Mouse (Mus musculus) heart, embryonic 14.5 days (tissue): ENCODE results near the gene Hpcal1. TPM values are rescaled to one million over a fixed set of nuclear protein-coding genes. Genes with fewer than 3 reads are reported as not detected.
A peak's percentile ranks its signal among the peaks of the same experiment; 100 is the strongest.

Source experiments
- ATAC-seq: fragments of 200-750 bp; cut with Nextera tagmentation; 2 replicates; pipeline ENCODE4 v1.8.0; 2017; ENCODE audit warnings: low read depth, moderate TSS enrichment; ENCODE audit not compliant: insufficient number of reproducible peaks, insufficient read depth, low FRiP score
- H3K27ac ChIP-seq, 2 experiments: fragments of 200-500 bp in 1 of 2; fragments of 300-500 bp in 1 of 2; sonication (generic) in 1 of 2; replicated peaks in 1 of 2; 2 replicates each; pipeline ENCODE4 v1.5.1; 2012 to 2014; ENCODE audit warnings: low read depth in 2 of 2, low read length in 2 of 2, control low read depth in 1 of 2, mild to moderate bottlenecking in 1 of 2, mixed read lengths in 1 of 2; ENCODE audit not compliant: control insufficient read depth in 1 of 2, insufficient read depth in 1 of 2
- H3K27me3 ChIP-seq: fragments of 300-500 bp; sonication (generic); 2 replicates; pipeline ENCODE4 v1.6.1; 2014; ENCODE audit warnings: mild to moderate bottlenecking, low read length, control low read depth; ENCODE audit not compliant: control insufficient read depth, insufficient read depth
- H3K36me3 ChIP-seq: fragments of 300-500 bp; sonication (generic); 2 replicates; pipeline ENCODE4 v1.6.1; 2014; ENCODE audit warnings: mild to moderate bottlenecking, control low read depth, low read length, mixed read lengths; ENCODE audit not compliant: control insufficient read depth, insufficient read depth
- H3K4me1 ChIP-seq, 2 experiments: fragments of 200-500 bp in 1 of 2; fragments of 300-500 bp in 1 of 2; sonication (generic) in 1 of 2; 2 replicates each; pipeline ENCODE4 v1.6.1; 2012 to 2014; ENCODE audit warnings: low read length in 2 of 2, control low read depth in 1 of 2, mixed read lengths in 1 of 2; ENCODE audit not compliant: control insufficient read depth in 2 of 2, insufficient read depth in 2 of 2
- H3K4me2 ChIP-seq: fragments of 300-500 bp; sonication (generic); 2 replicates; pipeline ENCODE4 v1.6.1; 2014; ENCODE audit warnings: mild to moderate bottlenecking, low read length
- H3K4me3 ChIP-seq, 2 experiments: fragments of 200-500 bp in 1 of 2; fragments of 300-500 bp in 1 of 2; sonication (generic) in 1 of 2; 2 replicates each; pipeline ENCODE4 v1.5.1; 2012 to 2014; ENCODE audit warnings: low read length in 2 of 2, mild to moderate bottlenecking in 2 of 2, control low read depth in 1 of 2, low read depth in 1 of 2, moderate library complexity in 1 of 2; ENCODE audit not compliant: control insufficient read depth in 1 of 2, insufficient read depth in 1 of 2
- H3K9ac ChIP-seq: fragments of 300-500 bp; sonication (generic); 2 replicates; pipeline ENCODE4 v1.6.1; 2014; ENCODE audit warnings: mild to moderate bottlenecking, low read length
- H3K9me3 ChIP-seq: fragments of 300-500 bp; sonication (generic); 2 replicates; pipeline ENCODE4 v1.6.1; 2016; ENCODE audit warnings: low read length, control low read depth; ENCODE audit not compliant: control insufficient read depth
- WGBS: fragments of 180-500 bp; shearing (Covaris S2); extraction: QIAGEN DNeasy Blood & Tissue Kit; methylation state at CpG from one replicate; pipeline ENCODE4 v1.1.7; 2014; 5-methylcytosine and 5-hydroxymethylcytosine counted together
- polyA plus RNA-seq: library from polyadenylated mRNA; unstranded; fragments of >200 nt; fragmentation: Nextera tagmentation; extraction: Ambion mirVana; gene quantifications from 2 replicates; pipeline ENCODE4 v1.2.1, GENCODE M21; 2014

Hpcal1 gene
- polyA plus RNA-seq, 1 experiment from 2014 or later, result 22.5 TPM

GRCm38 (mm10) chr12:17653051-17653783 lies 37.4 kb upstream of the Hpcal1 start:
- WGBS, result 91% methylated on average over 3 of the region's 3 CpGs
- Histone ChIP-seq H3K27me3 (no peaks in the 10 kb centered on the region), H3K36me3 (no peaks in the 10 kb centered on the region), H3K4me3 (no peak overlapping the region), H3K27ac (no peak overlapping the region), H3K9ac (no peak overlapping the region), H3K4me2 (no peak overlapping the region), H3K4me1 (no peaks in the 10 kb centered on the region), H3K9me3 (peaks cover 5% of the 10 kb centered on the region)
- no peak for ATAC-seq

GRCm38 (mm10) chr12:17657561-17658195 lies 33.0 kb upstream of the Hpcal1 start:
- no peaks in the 10 kb centered on the region for H3K27me3 ChIP-seq
- H3K9me3 ChIP-seq, result peaks cover 5% of the 10 kb centered on the region
- no peak overlapping the region for H3K9ac ChIP-seq
- peaks cover 4 to 10% of the 10 kb centered on the region in 2 experiments; a peak in 3 of 4 replicates for H3K4me1 ChIP-seq
- no peak for ATAC-seq
- H3K27ac ChIP-seq, result no peak overlapping the region
- H3K36me3 ChIP-seq, result no peaks in the 10 kb centered on the region
- no peak overlapping the region for H3K4me3 ChIP-seq
- H3K4me2 ChIP-seq, result no peak overlapping the region
- WGBS, result 86% methylated on average over 7 of the region's 7 CpGs

GRCm38 (mm10) chr12:17658521-17658920 lies 32.1 kb upstream of the Hpcal1 start:
- H3K4me2 ChIP-seq, result no peak overlapping the region
- H3K9ac ChIP-seq, result no peak overlapping the region
- H3K27me3 ChIP-seq, result no peaks in the 10 kb centered on the region
- 76% methylated on average over 5 of the region's 5 CpGs for WGBS
- peaks cover 5% of the 10 kb centered on the region for H3K9me3 ChIP-seq
- H3K4me3 ChIP-seq, result no peak overlapping the region
- peaks cover 4 to 10% of the 10 kb centered on the region in 2 experiments; a peak in 3 of 4 replicates for H3K4me1 ChIP-seq
- no peaks in the 10 kb centered on the region for H3K36me3 ChIP-seq
- H3K27ac ChIP-seq, result no peak overlapping the region
- ATAC-seq, result no peak

- Histone ChIP-seq H3K9me3 (peaks cover 2% of the 10 kb centered on the region), H3K36me3 (no peaks in the 10 kb centered on the region), H3K27ac (no peak overlapping the region), H3K9ac (no peak overlapping the region), H3K4me1 (peaks cover 7 to 10% of the 10 kb centered on the region in 2 experiments; a peak in 3 of 4 replicates), H3K27me3 (no peaks in the 10 kb centered on the region), H3K4me3 (no peak overlapping the region), H3K4me2 (peak overlapping the region; percentile 39)
- WGBS, result 1% methylated on average over 4 of the region's 4 CpGs
- ATAC-seq, result peak; percentile 33; the same call in 1 of the 2 replicates
Measured at GRCm38 (mm10) chr12:17661483-17661920, 29.2 kb upstream of the Hpcal1 start.

- no peaks in the 10 kb centered on the region for H3K27me3 ChIP-seq
- no peak overlapping the region for H3K4me3 ChIP-seq
- no peaks in the 10 kb centered on the region for H3K9me3 ChIP-seq
- 82% methylated on average over 9 of the region's 9 CpGs for WGBS
- no peak overlapping the region for H3K4me2 ChIP-seq
- H3K27ac ChIP-seq, result no peak overlapping the region
- no peaks in the 10 kb centered on the region for H3K36me3 ChIP-seq
- ATAC-seq, result no peak
- peaks cover 7 to 10% of the 10 kb centered on the region in 2 experiments; a peak in 3 of 4 replicates for H3K4me1 ChIP-seq
- H3K9ac ChIP-seq, result no peak overlapping the region
Measured at GRCm38 (mm10) chr12:17663991-17664635, 26.5 kb upstream of the Hpcal1 start.

GRCm38 (mm10) chr12:17665906-17666326 lies 24.7 kb upstream of the Hpcal1 start:
- peak; percentile 41; the same call in 1 of the 2 replicates for ATAC-seq
- H3K27me3 ChIP-seq, result no peaks in the 10 kb centered on the region

GRCm38 (mm10) chr12:17666616-17667015 lies 24.0 kb upstream of the Hpcal1 start:
- no peaks in the 10 kb centered on the region for H3K36me3 ChIP-seq
- no peak overlapping the region for H3K4me3 ChIP-seq
- no peak overlapping the region for H3K27ac ChIP-seq
- H3K9ac ChIP-seq, result no peak overlapping the region
- no peak for ATAC-seq
- 77% methylated on average over 2 of the region's 2 CpGs for WGBS
- H3K9me3 ChIP-seq, result no peaks in the 10 kb centered on the region
- no peaks in the 10 kb centered on the region for H3K27me3 ChIP-seq
- H3K4me1 ChIP-seq, result peaks cover 3% of the 10 kb centered on the region in 2 experiments; a peak in 2 of 4 replicates
- no peak overlapping the region for H3K4me2 ChIP-seq

More at GRCm38 (mm10) chr12:17665906-17666326, 24.7 kb upstream of the Hpcal1 start:
- Histone ChIP-seq H3K4me2 (no peak overlapping the region), H3K4me1 (peaks cover 6 to 7% of the 10 kb centered on the region in 2 experiments; a peak in 2 of 4 replicates), H3K9me3 (no peaks in the 10 kb centered on the region), H3K4me3 (no peak overlapping the region), H3K9ac (no peak overlapping the region), H3K27ac (0 out of 4 replicates have a peak overlapping the region, but pooled peaks have one; percentile 19 to 31), H3K36me3 (no peaks in the 10 kb centered on the region)
- 39% methylated on average over 7 of the region's 7 CpGs for WGBS
